Mouse (Mus musculus) CD8-positive naive resting alpha-beta T cell, adult 2 months (primary cell): ENCODE measurements around the gene Rap1gap.

Source experiments
- DNase-seq, 2 experiments: peaks; one replicate each; pipeline ENCODE4 v3.0.0; 2022; ENCODE audit warnings: low read depth in 2 of 2, low spot score in 2 of 2

Rap1gap gene

DNA sequence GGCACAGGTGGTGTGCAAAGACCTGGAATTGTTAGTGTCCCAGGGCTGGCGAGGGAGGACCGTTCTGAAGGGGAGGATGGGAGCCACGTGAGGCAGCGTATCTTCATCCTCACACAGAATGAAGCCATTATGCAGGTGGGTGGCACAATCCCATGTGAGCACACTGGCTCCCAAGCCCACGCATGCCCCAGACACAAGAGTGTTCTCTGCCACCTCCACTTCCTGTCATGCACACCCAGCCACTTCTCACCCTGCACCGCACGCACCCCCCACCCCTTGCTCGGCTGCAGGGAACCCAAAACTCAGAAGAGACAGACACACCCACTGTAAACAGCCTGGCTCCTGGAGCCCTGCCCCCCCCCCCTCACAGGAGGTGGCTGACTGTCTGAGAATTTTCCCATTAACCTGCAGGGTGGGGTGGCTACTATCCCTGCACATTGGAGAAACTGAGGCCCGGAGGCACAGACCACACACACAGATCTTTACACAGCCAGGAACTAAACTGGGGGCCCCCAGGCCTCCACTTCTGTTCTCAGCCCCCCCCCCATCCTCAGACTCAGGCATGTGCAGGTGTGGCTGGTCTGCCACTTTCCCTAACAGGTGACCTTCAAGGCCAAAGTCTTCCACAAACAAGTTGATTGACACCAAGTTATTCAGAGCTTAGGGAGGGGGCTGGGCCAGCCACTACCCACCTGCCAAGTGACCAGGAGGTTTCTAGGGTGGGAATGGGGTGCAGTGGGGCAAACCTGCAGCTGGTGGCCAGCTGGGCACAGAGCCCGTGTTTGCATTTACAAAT, 27.8 kb downstream of the Rap1gap start:
- DNase-seq = no peak

DNA sequence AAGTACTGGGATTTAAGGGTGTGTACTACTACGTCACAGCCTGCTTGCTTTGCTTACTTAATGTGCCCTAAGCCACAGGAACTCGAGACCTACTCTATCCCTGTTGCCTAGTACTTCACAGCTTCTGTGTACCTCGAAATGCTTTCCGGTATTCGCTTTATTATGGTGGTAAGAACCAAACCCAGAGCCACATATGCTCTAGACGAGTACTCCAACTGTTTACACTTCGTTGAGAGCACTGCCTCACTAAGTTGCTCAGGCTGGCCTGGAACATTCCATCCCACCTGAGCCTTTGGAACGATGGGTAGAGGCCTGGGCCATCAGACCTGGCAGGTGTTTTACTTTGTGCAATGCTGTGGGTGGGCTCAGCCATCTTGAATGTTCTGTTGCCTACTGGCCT, 30.8 kb downstream of the Rap1gap start:
- DNase-seq = no peak

DNA sequence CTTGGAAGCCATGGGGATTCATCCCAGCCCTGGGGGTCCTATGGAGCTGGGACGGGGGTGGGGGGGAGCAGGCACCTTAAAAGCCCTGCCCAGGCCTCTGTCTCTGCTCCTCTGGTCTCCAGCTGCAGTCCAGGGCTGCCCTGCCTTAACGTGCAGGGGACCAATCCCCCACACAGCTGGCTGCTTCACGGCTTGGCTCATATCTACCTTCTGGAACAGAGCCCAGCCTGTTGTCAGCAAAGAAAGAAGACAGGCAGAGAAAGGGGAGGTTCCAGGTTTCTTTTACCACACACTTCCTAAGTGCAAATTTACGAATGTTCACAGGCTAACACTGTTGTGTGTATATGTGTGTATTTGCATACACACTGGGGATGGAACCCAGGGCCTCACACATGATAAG, 31.4 kb downstream of the Rap1gap start:
- no peak for DNase-seq

DNA sequence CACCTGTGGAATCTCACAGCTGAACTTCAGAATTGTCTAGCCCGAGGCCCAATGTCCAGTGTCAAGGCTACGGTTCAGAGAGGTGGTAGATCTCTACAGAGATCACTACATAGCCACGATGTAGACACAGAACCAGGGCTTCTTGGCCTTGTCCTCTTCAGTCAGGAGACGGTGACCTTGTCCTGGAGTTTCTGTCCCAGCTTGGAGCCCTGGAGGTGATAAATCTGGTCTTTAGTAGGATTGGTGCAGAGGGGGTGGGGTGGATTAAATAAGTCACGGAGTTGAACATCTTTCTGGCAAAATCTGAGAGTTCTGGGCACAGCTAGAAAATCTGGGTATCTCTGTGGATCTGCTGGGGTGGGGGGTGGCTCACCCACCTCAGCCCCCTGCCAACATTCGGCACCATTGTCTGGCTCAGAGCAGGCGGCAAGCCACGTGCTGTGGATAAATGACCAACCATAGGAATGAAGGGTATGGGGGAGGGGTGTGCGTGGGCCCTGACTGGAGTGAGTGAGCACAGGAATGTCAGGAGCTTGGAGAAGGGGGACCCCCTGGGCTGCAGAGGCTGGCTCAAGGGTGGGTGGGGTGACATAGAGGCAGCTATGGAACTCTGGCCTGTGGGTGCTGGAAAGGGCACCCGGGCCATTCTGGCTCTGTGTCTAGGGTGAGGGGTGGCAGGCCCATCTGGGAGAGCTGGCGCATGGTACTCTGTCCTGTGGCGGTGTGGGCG, 32.8 kb downstream of the Rap1gap start:
- DNase-seq = no peak

DNA sequence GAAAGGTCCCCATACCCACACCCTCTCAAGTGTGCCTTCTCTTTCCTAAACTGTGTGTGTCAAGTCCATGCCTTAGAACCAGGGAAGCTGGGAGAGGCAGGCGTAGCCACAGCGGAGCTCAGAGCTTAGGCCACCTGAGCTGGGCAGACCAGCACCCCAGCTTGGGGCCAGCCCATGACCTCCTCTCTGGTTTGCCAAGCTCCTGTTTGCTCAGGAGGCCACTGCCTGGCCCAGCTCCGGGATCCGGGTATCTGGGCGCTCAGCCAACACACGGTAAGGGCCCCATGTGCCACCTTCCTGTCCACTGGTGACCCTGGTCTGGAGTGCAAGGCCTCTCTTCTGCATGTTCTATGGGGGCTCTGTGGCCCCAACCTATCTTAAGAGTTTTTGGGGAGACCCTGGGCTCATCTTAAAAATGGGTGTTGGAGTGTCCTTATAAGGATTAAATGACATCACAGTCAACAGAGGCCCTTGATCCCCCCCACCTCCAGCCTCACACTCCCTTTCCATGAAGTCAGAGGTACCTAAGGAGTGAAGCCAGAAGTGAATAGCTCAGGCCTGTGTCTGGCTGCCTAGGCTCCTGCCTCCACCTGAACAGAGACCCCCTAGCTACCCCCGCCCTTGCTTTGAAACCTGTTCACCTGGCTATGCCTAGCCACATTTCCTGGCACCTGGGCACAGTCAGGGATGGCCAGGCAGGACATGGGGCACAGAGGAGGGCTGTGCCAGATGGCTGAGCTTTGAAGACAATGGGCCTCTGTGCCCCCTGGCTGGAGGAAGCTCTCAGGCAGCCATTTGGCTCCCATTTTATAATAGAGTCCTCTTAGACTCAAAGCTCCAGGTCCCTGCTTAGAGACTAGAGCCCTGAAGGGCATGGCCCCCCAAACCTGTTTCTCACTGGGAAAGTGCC, 33.8 kb downstream of the Rap1gap start:
- no peak for DNase-seq

DNA sequence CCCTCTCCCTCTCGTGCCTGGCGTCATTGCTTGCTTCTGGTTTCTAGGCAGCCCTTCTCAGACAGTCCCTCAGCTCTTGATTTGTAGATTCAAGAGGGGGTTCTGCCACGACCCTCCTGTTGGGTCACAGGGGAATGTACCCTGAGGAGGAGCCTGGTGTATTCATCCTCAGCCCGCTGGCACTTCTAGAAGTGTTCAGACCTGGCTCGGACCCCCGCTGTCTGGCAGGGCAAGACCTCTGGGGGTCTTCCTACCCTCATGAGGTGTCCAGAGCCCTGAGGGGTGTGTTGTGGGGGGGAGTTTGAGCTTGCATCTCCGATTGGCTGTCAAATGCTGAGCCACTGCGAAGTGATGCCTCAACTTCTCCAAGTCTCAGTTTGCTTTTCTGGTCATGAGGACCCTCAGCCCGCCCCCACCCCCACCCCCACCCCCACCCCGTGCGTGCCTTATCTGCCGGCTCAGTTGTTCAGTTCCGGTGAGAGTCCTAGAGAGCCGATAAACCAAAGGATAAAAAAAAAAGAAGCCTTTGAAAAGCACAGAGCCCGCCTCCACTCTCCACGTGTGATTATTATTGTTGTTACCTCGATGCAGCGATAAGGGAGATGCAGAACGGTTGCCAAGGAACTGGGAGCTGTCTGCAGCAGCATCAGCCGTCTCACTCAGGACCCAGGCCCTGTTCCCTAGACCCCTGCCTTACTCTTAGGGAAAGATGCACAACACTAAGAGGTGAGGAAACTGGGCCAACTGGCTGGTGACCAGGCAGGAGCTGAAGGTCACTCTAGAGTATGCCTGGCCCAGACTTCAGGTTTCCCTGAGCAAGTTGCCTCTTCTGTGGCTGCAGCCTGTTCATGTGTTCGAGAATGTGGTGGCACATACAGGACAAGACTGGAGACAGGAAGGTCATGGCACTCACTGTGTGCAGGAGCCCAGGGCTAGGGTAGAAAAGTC, 35.0 kb downstream of the Rap1gap start:
- no peak for DNase-seq

DNA sequence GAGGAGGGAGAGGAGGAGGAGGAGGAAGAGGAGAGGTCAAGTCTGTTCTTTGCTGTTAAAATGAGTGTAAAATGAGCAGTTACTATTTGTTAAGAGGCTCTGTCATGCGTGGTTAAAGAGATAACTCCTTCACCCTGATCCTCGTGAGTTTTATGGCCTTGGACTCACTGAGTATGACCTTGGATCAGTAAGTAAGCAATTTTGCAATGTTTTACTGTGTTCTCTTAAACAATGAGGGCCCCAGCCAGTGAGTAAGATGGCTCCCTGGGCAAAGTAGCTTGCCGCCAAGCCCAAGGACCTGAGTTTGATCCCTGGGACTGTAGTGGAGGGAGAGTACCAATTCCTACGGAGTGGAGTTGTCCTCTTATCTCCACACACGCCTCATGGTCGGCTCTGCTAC, 36.4 kb downstream of the Rap1gap start:
- no peak for DNase-seq

DNA sequence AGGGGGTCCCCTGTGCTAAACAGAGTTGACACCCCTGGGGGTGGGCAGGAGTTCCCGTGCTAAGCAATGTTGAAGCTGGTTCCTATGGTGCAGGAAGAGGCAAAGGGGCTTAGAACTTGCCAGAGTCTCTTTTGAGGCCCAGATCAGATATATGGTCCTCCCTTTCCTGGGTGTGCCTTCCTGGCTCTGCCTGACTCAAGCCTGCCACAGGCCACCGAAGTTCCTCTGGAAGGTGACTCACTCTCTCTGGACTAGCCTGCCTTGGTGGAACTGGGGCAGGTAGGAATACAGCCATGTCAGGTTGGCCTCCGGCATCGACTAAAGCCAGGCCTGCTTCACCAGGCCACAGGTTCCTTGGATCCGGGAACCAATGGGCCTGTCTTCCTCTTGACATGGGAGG, 38.6 kb downstream of the Rap1gap start:
- no peak for DNase-seq

DNA sequence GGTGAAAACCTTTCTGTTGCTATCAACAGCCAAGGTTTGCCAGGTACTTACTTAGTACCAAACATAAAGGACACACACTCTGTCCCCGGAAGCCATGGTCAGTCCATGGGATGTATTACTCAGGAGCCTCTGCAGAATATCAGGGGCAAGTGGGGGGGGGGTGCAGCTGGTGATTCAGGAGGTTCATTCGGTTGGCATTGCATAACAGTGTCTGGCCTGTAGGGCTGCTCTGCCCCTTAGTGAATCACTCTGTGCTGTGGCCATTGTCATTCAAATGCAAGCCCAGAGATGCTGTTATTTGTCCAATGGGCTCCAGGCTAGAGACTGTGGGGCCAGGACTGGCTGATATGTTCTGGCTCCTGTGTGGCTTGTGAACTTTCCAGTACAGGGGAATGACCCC, 40.0 kb downstream of the Rap1gap start:
- no peak for DNase-seq

DNA sequence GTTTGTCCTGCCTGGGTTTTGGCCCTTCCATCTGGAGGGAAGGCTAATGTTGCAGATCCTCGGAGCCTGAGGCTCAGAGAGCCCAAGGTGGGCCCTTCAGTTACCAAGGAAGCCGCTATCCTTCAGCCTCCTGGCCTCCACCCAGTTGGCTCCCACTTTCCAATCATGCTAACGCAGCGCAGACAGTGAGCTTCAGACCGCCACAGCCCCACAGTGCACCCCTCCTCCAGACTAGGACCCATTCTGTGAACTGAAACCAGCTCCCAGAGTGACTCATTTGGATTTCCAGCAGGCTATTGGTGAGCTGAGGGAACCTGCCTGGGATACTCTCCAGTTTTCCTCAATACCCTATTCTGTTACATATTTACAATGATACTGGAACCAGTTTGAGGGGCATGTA, 40.9 kb downstream of the Rap1gap start:
- no peak for DNase-seq

DNA sequence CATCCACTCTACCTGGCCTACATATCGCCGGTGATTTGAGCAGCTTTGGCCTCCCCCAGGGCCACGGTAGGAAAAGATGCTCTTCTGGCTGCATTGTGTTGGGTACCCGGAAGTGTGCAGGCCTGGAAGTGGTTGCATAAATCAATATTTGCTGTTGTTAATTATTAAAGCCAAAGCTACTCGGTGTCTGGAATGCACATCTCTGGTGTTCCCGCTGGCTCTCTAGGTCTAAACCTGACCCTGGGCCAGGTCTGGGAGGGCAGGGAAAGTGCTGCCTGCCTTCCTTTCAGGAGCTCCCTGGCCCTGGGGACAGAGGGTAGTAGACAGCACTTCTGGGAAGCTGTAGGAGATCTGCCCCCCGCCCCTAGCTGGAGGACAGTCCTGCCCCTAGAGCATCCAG, 42.0 kb downstream of the Rap1gap start:
- DNase-seq = no peak

DNA sequence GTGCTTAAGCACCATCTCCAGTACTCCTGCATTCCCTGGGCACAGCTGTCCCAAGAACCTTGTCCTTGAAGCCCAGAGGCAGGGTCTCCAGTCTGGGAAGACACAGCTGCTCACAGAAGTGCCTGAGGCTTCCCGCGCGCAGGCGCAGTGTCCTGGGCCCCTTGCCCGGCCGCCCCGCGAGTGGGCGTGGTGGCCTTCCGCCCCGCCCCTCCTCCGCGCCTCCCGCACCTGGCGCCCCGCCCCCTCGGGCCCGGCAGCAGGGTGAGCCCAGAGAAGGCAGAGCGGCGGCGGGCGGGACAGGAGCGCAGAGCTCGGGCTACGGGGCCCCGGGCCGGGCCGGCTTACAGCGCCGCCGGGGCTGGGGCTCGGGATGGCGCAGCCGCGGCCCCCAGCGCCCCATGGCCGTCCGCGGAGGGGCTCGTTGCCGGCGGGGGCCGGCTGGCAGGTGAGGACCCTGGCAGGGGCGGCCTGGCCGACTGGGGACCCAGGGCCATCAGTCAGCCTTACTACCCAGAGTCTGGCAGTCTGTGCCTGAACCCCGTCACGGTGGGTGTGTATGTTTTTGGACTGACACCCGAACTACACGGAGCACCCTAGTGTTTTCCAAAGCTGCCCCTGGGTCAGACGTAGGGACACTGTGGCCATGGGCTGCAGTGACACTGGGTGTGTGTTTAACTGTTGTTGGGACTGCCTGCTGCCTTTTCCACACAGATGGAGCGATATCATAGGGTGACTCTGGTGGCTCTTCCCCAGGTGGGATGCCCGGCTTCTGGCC, 42.9 kb downstream of the Rap1gap start:
- DNase-seq = peak; percentile 55 to 62

DNA sequence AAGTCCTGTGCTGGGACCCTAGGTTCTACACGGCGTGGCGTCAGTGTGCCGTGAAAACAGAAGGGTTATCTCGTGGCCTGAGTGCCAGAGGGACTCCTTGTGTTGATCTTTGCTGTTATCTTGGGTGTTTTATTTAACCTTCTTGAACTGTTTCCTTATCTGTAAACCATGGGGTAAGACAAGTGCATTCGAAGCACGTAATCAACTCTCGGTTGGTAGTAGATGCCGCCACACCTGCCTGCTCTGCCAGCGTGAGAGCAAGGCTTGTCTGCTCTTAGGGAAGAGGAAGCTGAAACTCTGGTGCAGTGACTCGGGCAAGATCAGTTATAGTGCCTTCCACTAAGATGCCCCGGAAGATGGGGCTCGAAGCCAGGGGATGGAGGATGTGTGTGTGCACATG, 48.4 kb downstream of the Rap1gap start:
- DNase-seq = no peak

DNA sequence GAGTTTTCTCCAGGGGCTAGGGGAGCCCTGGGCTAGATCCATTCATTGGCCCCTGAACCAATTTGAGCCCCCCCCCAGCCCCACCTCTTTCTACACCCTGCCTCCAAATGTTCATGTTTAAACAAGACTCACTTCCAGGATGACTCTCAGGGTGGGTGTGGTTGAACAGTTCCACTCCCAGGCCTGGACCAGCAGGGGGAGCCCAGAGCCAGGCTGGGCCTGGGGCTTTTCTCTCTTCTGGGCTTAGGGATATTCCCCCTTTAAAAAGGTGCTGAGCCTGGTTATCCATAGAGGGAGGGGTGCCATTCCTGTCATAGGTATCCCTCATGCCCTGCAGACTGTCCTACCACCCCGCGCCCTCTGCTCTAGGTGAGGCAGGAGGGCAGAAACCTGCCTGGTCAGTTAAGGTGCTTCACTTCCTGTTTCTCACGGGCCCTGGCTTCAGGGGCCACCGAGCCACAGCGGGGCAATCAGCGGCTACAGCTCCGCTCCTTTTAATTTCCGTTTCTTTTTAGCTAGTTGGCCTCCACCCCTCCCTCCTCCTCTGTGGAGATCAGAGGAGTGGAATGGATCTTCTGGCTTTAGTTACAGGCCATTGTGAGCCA, 49.6 kb downstream of the Rap1gap start:
- DNase-seq = no peak

DNA sequence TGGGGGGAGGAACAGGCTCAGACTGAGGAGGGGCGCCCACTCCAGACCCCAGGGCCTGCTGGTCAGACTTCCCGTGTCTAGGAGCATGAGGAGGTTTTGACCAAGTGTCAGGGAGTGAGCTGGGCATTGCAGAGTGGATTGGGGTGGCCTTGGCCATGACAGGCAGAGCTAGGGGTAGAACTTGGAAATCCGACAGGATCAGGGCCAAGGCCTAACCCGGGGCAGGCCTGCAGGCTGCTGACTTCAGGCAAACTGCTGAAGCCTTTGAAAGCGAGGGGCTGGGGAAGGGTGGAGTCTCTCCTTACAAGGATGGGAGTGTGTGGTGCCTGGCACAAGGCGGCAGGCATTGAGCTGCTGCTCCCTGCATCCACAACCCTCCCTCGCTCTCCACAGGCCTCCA, 52.5 kb downstream of the Rap1gap start:
- no peak for DNase-seq

DNA sequence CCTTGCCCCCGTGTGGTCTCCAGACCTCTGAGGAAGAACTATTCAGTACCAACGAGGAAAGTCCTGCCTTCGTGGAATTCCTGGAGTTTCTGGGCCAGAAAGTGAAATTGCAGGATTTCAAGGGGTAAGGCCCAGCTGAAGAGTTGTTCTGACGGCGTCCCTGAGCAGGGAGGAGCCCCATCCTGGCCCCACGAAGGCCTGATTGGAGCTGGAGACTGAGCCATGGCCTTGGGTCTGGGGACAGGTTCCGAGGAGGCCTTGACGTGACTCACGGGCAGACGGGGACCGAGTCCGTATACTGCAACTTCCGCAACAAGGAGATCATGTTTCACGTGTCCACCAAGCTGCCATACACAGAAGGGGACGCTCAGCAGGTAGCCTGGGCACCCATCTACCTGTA, 53.1 kb downstream of the Rap1gap start:
- no peak for DNase-seq

DNA sequence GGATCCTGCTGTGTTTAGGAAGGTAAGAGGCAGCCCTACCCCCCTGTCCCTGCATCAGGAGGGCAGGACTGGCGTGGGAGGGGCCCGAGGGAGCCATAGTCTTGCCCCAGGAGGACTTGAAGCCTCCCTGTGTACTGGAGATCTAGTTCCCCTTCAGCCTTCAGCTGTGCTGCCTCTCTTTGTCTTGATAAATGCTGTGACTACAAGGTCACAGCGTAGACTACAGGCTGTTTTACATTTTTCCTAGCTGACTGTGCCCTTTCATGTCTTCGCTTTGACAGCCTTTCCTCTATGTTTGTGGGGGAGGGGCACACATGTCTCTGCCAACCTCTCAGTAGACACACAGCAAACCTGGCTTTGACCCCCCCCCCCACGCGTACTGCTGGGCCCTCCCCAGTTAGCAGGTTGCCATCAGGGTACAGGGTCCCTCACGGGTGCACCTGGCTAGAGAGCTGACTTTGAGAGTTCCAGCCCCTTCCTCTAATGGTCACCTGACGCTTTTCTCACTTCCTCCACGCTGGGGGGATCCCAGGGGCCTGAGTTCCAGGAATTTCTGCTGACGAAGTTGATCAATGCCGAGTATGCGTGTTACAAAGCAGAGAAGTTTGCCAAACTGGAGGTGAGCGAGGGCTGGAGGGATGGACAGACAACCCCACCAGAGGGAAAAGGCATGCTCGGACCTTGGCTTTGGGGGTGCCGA, 55.0 kb downstream of the Rap1gap start:
- no peak for DNase-seq

DNA sequence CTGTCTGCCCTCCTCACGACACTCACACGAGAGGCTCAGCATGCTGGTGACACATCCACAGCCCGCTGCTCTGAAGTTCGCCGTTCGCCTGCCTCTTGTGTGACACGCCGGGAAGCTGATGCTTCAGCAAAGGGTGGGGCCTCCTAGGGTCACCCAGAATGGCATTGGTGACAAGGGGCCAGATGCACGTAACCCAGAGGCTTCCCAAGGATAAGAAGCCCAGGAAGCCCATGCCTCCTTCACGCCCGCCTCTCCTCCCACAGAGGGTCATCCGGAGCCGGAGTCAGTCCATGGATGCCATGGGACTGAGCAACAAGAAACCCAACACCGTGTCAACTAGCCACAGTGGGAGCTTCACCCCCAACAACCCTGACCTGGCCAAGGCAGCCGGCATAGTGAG, 57.0 kb downstream of the Rap1gap start:
- DNase-seq = no peak

DNA sequence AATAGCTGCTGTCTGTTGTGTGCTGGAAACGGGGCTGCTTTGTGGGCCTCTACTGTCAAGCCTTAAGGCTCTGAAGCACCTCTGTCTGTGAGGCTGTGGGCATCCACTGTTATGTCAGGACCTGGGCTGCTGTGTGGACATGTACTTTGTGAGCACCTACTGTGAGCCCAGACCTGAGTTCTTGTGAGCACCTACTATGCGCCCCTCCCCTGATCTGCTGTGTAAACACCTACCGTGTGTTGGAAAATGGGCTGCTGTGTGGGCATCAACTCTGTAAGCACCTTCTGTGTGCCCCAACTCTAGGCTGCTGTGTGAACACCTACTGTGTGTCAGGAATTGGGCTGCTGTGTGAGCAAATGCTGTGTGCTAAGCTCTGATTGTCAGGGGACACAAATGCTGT, 57.7 kb downstream of the Rap1gap start:
- DNase-seq = no peak
